Mouse (Mus musculus) T-helper 2 cell (primary cell): Measurements from ENCODE around the gene C130026I21Rik.

Experiments
- in situ Hi-C: fragments of 300-600 bp; cut with MboI, MseI; formaldehyde crosslinking; loops from one replicate; pipeline ENCODE4 v1.15.1; 2025; ENCODE audit warnings: high pct_unique_total_duplicates

C130026I21Rik gene

DNA sequence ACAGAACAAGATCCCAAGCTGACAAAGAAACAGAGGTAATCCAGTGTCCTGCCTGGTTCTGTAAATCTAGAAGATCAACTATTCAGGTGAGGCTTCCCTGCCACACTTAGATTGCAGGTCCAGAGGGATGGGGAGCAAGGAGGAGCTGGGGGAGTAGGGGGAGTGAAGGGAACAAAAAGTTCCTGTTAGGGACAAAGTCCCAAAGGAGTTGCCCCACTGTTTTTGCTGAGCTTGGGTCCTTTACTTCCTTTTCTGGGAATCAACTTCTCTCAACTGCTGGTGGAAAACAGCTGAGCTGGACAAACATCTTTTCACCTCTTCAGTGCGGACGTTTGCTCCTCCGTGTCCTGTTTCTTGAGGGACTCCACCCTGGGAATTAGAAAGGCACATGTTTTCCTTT lies 324.4 kb downstream of the C130026I21Rik start:
- in situ Hi-C loops: loop anchor here (25.0 kb wide), 1 partner anchor 91 kb away; no protein-coding TSS in a partner anchor

DNA sequence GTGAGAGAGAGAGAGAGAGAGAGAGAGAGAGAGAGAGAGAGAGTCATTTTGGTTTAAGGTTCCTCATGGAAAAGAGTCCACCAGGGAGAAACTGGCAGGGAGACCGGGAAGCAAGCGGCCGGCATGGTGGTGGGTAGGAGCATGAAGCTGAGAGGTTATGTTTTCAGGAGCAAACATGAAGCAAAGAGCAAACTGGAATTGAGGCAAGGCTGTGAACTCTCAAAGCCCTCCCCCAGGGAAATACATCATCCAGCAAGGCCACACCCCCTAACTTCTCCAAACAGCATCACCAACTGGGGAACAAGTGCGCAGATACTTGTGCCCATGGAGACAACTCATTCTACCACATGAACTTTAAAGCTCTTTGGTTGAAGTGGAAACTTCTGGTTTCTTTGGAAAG lies 326.8 kb downstream of the C130026I21Rik start:
- in situ Hi-C loops: loop anchor here (25.0 kb wide), 1 partner anchor 94 kb away; no protein-coding TSS in a partner anchor
